Mouse (Mus musculus): ENCODE data around the gene Rho. TPM values are rescaled to one million over a fixed set of nuclear protein-coding genes. Genes with fewer than 3 reads are reported as not detected.

Rho gene
- polyA plus RNA-seq, 1 experiment from 2014 or later, result 0.51 TPM

DNA sequence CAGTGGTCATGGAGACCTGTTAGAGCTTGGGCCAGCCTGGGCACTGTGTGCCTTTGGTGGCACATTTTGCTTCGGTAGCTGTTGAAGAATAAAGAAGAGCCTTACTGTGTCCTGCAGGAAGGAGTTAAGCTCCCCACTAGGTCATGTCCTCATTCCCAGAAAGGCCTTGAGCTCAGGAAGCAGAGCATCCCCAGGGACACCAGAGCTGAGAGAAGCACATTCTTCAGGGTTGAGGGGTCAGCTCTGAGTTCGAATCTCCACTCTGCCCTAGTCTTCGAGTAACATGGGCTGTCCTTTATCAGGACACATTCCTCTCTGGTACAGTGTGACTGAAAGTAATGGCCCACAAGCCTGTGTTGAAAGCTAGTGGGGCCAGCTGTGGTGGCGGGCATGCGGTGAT is 11.7 kb upstream of the Rho start:
- Histone ChIP-seq H3K36me3 (ENCODE audit: control insufficient read depth, insufficient read depth, low read length) (no peaks in the 10 kb centered on the region), H3K4me2 (ENCODE audit: low read depth, low read length) (no peak overlapping the region), H3K27me3 (replicated peaks; ENCODE audit: control insufficient read depth, insufficient read depth, low read length) (no peaks in the 10 kb centered on the region), H3K4me3 (ENCODE audit: low read depth, low read length) (no peak overlapping the region), H3K4me1 (ENCODE audit: control insufficient read depth, insufficient read depth, low read length) (no peaks in the 10 kb centered on the region), H3K9me3 (ENCODE audit: control insufficient read depth, low read length) (no peaks in the 10 kb centered on the region), H3K27ac (replicated peaks; ENCODE audit: low read depth, low read length) (no peak overlapping the region), H3K9ac (ENCODE audit: low read depth, low read length) (no peak overlapping the region)
- DNase-seq (ENCODE audit: low spot score), result no peak
- ATAC-seq (ENCODE audit: low read depth), result no peak
- WGBS, result 83% methylated on average over 5 of the region's 5 CpGs

DNA sequence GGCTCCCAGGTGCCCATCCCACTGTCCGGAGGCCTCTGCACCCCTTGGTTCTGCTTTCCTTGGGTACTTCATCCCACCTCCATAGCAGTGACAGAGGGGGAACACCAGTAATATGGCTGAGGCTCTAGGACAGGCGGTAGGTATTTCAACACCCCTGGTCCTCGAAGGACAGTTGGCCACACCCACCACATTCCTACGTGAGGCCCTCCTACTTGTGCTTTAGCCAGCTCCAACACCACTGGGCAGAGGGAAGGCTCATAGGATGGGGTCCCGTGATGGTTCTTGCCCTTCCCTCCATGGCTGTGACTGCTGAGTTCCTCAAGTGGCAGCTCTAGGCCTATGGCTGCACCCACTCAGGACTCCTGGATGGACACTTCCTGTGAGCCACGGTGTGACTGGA is 6.7 kb upstream of the Rho start:
- 52% methylated on average over 6 of the region's 6 CpGs for WGBS
- Histone ChIP-seq H3K4me3 (ENCODE audit: low read depth, low read length) (no peak overlapping the region), H3K4me2 (ENCODE audit: low read depth, low read length) (no peak overlapping the region), H3K9ac (ENCODE audit: low read depth, low read length) (no peak overlapping the region), H3K27me3 (replicated peaks; ENCODE audit: control insufficient read depth, insufficient read depth, low read length) (no peaks in the 10 kb centered on the region), H3K9me3 (ENCODE audit: control insufficient read depth, low read length) (no peaks in the 10 kb centered on the region), H3K27ac (replicated peaks; ENCODE audit: low read depth, low read length) (no peak overlapping the region), H3K4me1 (ENCODE audit: control insufficient read depth, insufficient read depth, low read length) (peaks cover 11% of the 10 kb centered on the region), H3K36me3 (ENCODE audit: control insufficient read depth, insufficient read depth, low read length) (no peaks in the 10 kb centered on the region)
- no peak for ATAC-seq (ENCODE audit: low read depth)
- no peak for DNase-seq (ENCODE audit: low spot score)

DNA sequence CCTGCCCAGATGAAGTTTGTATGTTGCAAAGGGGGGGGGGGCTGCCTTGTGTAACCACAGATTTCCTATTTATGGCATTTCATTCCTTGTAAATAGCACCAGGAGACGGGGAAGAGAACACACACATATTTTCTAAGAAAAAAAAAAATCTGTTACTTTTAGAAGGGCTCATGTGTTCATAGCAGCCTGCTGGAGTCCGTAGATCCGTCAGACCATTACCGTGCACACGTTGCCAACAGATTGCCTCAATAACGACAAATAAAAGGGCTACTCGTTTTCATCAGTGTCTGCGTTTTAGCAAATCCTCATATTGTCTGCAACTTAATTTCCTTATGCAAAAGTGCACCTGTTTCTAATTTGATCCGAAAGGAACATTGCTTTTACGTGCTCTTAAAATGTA is 5.1 kb upstream of the Rho start:
- Histone ChIP-seq H3K27ac (replicated peaks; ENCODE audit: low read depth, low read length) (no peak overlapping the region), H3K9me3 (ENCODE audit: control insufficient read depth, low read length) (no peaks in the 10 kb centered on the region), H3K4me2 (ENCODE audit: low read depth, low read length) (peak overlapping the region; percentile 14; the same call in 1 of the 2 replicates), H3K9ac (ENCODE audit: low read depth, low read length) (no peak overlapping the region), H3K4me1 (ENCODE audit: control insufficient read depth, insufficient read depth, low read length) (peaks cover 11% of the 10 kb centered on the region), H3K27me3 (replicated peaks; ENCODE audit: control insufficient read depth, insufficient read depth, low read length) (no peaks in the 10 kb centered on the region), H3K4me3 (ENCODE audit: low read depth, low read length) (no peak overlapping the region), H3K36me3 (ENCODE audit: control insufficient read depth, insufficient read depth, low read length) (no peaks in the 10 kb centered on the region)
- WGBS, result 43% methylated on average over 10 of the region's 10 CpGs
- DNase-seq (ENCODE audit: low spot score), result peak; percentile 37
- no peak for ATAC-seq (ENCODE audit: low read depth)

- no peak overlapping the region for H3K4me3 ChIP-seq (ENCODE audit: low read depth, low read length)
- H3K27me3 ChIP-seq (replicated peaks; ENCODE audit: control insufficient read depth, insufficient read depth, low read length), result no peaks in the 10 kb centered on the region
- H3K27ac ChIP-seq (replicated peaks; ENCODE audit: low read depth, low read length), result no peak overlapping the region
- H3K4me2 ChIP-seq (ENCODE audit: low read depth, low read length), result no peak overlapping the region
- DNase-seq (ENCODE audit: low spot score) (no peak), ATAC-seq (ENCODE audit: low read depth) (peak; percentile 9; the same call in 1 of the 2 replicates)
- no peaks in the 10 kb centered on the region for H3K9me3 ChIP-seq (ENCODE audit: control insufficient read depth, low read length)
- H3K4me1 ChIP-seq (ENCODE audit: control insufficient read depth, insufficient read depth, low read length), result peaks cover 11% of the 10 kb centered on the region
- H3K36me3 ChIP-seq (ENCODE audit: control insufficient read depth, insufficient read depth, low read length), result no peaks in the 10 kb centered on the region
- no peak overlapping the region for H3K9ac ChIP-seq (ENCODE audit: low read depth, low read length)
- 68% methylated on average over 10 of the region's 10 CpGs for WGBS
Measured at GRCm38 (mm10) chr6:115927292-115928242, 4.0 kb upstream of the Rho start.

GRCm38 (mm10) chr6:115930018-115930417 is 1.5 kb upstream of the Rho start:
- no peaks in the 10 kb centered on the region for H3K9me3 ChIP-seq (ENCODE audit: control insufficient read depth, low read length)
- no peak overlapping the region for H3K4me2 ChIP-seq (ENCODE audit: low read depth, low read length)
- H3K36me3 ChIP-seq (ENCODE audit: control insufficient read depth, insufficient read depth, low read length), result no peaks in the 10 kb centered on the region
- DNase-seq (ENCODE audit: low spot score), result no peak
- WGBS, result 61% methylated on average over 5 of the region's 5 CpGs
- no peak overlapping the region for H3K27ac ChIP-seq (replicated peaks; ENCODE audit: low read depth, low read length)
- H3K9ac ChIP-seq (ENCODE audit: low read depth, low read length), result no peak overlapping the region
- no peaks in the 10 kb centered on the region for H3K27me3 ChIP-seq (replicated peaks; ENCODE audit: control insufficient read depth, insufficient read depth, low read length)
- no peak overlapping the region for H3K4me3 ChIP-seq (ENCODE audit: low read depth, low read length)
- no peak for ATAC-seq (ENCODE audit: low read depth)
- peaks cover 11% of the 10 kb centered on the region for H3K4me1 ChIP-seq (ENCODE audit: control insufficient read depth, insufficient read depth, low read length)

DNA sequence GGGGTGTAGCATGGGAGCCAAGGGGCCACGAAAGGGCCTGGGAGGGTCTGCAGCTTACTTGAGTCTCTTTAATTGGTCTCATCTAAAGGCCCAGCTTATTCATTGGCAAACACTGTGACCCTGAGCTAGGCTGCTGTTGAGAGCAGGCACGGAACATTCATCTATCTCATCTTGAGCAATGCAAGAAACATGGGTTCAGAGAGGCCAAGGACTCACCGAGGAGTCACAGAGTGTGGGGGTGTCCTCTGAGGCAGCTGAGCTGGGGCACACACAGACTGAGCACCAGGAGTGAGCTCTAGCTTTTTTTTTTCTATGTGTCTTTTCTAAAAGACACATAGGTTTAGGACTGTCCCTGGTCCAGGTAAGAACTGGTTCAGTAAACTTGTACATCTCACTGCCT is 843 bp downstream of the Rho start:
- Histone ChIP-seq H3K36me3 (ENCODE audit: control insufficient read depth, insufficient read depth, low read length) (no peaks in the 10 kb centered on the region), H3K4me1 (ENCODE audit: control insufficient read depth, insufficient read depth, low read length) (no peaks in the 10 kb centered on the region), H3K9me3 (ENCODE audit: control insufficient read depth, low read length) (no peaks in the 10 kb centered on the region), H3K4me3 (ENCODE audit: low read depth, low read length) (no peak overlapping the region), H3K27ac (replicated peaks; ENCODE audit: low read depth, low read length) (no peak overlapping the region), H3K4me2 (ENCODE audit: low read depth, low read length) (no peak overlapping the region), H3K9ac (ENCODE audit: low read depth, low read length) (no peak overlapping the region), H3K27me3 (replicated peaks; ENCODE audit: control insufficient read depth, insufficient read depth, low read length) (no peaks in the 10 kb centered on the region)
- ATAC-seq (ENCODE audit: low read depth) (no peak), DNase-seq (ENCODE audit: low spot score) (no peak)
- 93% methylated on average over 3 of the region's 3 CpGs for WGBS

- H3K9me3 ChIP-seq (ENCODE audit: control insufficient read depth, low read length), result peaks cover 6% of the 10 kb centered on the region; the same call in 1 of the 2 replicates
- H3K9ac ChIP-seq (ENCODE audit: low read depth, low read length), result no peak overlapping the region
- no peaks in the 10 kb centered on the region for H3K27me3 ChIP-seq (replicated peaks; ENCODE audit: control insufficient read depth, insufficient read depth, low read length)
- no peak for DNase-seq (ENCODE audit: low spot score)
- no peak for ATAC-seq (ENCODE audit: low read depth)
- no peaks in the 10 kb centered on the region for H3K36me3 ChIP-seq (ENCODE audit: control insufficient read depth, insufficient read depth, low read length)
- H3K4me1 ChIP-seq (ENCODE audit: control insufficient read depth, insufficient read depth, low read length), result 0 out of 2 replicates have a peak, but pooled peaks cover 1% of the 10 kb centered on the region
- H3K4me3 ChIP-seq (ENCODE audit: low read depth, low read length), result no peak overlapping the region
- H3K27ac ChIP-seq (replicated peaks; ENCODE audit: low read depth, low read length), result no peak overlapping the region
- H3K4me2 ChIP-seq (ENCODE audit: low read depth, low read length), result no peak overlapping the region
- WGBS, result 85% methylated on average over 8 of the region's 8 CpGs
Measured at GRCm38 (mm10) chr6:115935544-115935943, 4.0 kb downstream of the Rho start.

DNA sequence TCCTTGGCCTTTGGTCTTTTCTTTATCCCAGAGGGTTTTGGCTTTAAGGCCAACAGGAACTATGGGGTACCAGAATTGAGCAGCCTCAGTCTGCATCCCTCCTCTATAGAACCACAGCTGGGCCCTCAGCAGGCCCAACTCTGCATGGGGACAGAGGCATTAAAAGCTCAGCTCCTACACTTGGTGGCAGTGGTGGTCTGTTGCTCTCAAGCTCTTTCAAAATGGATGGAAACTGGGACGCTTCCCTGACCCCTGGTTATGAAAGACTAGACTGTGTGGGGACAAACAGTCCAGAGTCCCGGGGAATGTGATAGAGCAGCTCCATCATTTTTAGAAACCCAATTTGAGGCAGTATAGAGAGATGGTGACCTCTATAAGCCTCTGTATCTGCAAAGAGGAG is 6.5 kb downstream of the Rho start:
- Histone ChIP-seq H3K4me3 (ENCODE audit: low read depth, low read length) (no peak overlapping the region), H3K9me3 (ENCODE audit: control insufficient read depth, low read length) (peaks cover 6% of the 10 kb centered on the region; the same call in 1 of the 2 replicates), H3K27me3 (replicated peaks; ENCODE audit: control insufficient read depth, insufficient read depth, low read length) (no peaks in the 10 kb centered on the region), H3K4me2 (ENCODE audit: low read depth, low read length) (no peak overlapping the region), H3K27ac (replicated peaks; ENCODE audit: low read depth, low read length) (no peak overlapping the region), H3K36me3 (ENCODE audit: control insufficient read depth, insufficient read depth, low read length) (no peaks in the 10 kb centered on the region), H3K4me1 (ENCODE audit: control insufficient read depth, insufficient read depth, low read length) (0 out of 2 replicates have a peak, but pooled peaks cover 2% of the 10 kb centered on the region), H3K9ac (ENCODE audit: low read depth, low read length) (no peak overlapping the region)
- DNase-seq (ENCODE audit: low spot score) (no peak), ATAC-seq (ENCODE audit: low read depth) (no peak)
- WGBS, result 89% methylated on average over 2 of the region's 2 CpGs

- Histone ChIP-seq H3K27me3 (replicated peaks; ENCODE audit: control insufficient read depth, insufficient read depth, low read length) (no peaks in the 10 kb centered on the region), H3K9me3 (ENCODE audit: control insufficient read depth, low read length) (peaks cover 6% of the 10 kb centered on the region; the same call in 1 of the 2 replicates), H3K4me3 (ENCODE audit: low read depth, low read length) (no peak overlapping the region), H3K9ac (ENCODE audit: low read depth, low read length) (no peak overlapping the region), H3K36me3 (ENCODE audit: control insufficient read depth, insufficient read depth, low read length) (no peaks in the 10 kb centered on the region), H3K4me1 (ENCODE audit: control insufficient read depth, insufficient read depth, low read length) (0 out of 2 replicates have a peak, but pooled peaks cover 2% of the 10 kb centered on the region), H3K27ac (replicated peaks; ENCODE audit: low read depth, low read length) (no peak overlapping the region), H3K4me2 (ENCODE audit: low read depth, low read length) (no peak overlapping the region)
- DNase-seq (ENCODE audit: low spot score), result no peak
- ATAC-seq (ENCODE audit: low read depth), result no peak
- WGBS, result 74% methylated on average over 1 of the region's 1 CpGs
Measured at GRCm38 (mm10) chr6:115938798-115939197, 7.2 kb downstream of the Rho start.
